Mouse (Mus musculus) liver, embryonic 12.5 days (tissue): Measurements from ENCODE around the gene Mamdc2. TPM values are rescaled to one million over a fixed set of nuclear protein-coding genes. Genes with fewer than 3 reads are reported as not detected.

Experiments used
- ATAC-seq: fragments of 200-750 bp; cut with Nextera tagmentation; 2 replicates; pipeline ENCODE4 v1.8.0; 2017; ENCODE audit warnings: moderate number of reproducible peaks, mild to moderate bottlenecking, moderate library complexity
- H3K27ac ChIP-seq: fragments of 300-500 bp; sonication (generic); 2 replicates; pipeline ENCODE4 v1.5.1; 2016; ENCODE audit warnings: mild to moderate bottlenecking
- H3K27me3 ChIP-seq: fragments of 300-500 bp; sonication (generic); replicated peaks from 2 replicates; pipeline ENCODE4 v1.6.1; 2016; ENCODE audit warnings: mild to moderate bottlenecking, moderate library complexity
- H3K36me3 ChIP-seq: fragments of 300-500 bp; sonication (generic); 2 replicates; pipeline ENCODE4 v1.6.1; 2016; ENCODE audit warnings: mild to moderate bottlenecking, moderate library complexity
- H3K4me1 ChIP-seq: fragments of 300-500 bp; sonication (generic); 2 replicates; pipeline ENCODE4 v1.6.1; 2016
- H3K4me2 ChIP-seq: fragments of 300-500 bp; sonication (generic); 2 replicates; pipeline ENCODE4 v1.6.1; 2016; ENCODE audit warnings: mild to moderate bottlenecking, moderate library complexity
- H3K4me3 ChIP-seq: fragments of 300-500 bp; sonication (generic); 2 replicates; pipeline ENCODE4 v1.5.1; 2016; ENCODE audit warnings: mild to moderate bottlenecking, moderate library complexity
- H3K9ac ChIP-seq: fragments of 300-500 bp; sonication (generic); 2 replicates; pipeline ENCODE4 v1.6.1; 2016; ENCODE audit warnings: mild to moderate bottlenecking, moderate library complexity
- H3K9me3 ChIP-seq: fragments of 300-500 bp; sonication (generic); replicated peaks from 2 replicates; pipeline ENCODE4 v1.6.1; 2016; ENCODE audit warnings: mild to moderate bottlenecking, moderate library complexity
- WGBS: fragments of 180-500 bp; shearing (Covaris S2); methylation state at CpG from one replicate; pipeline ENCODE4 v1.1.7; 2016; ENCODE audit not compliant: insufficient replicate concordance; 5-methylcytosine and 5-hydroxymethylcytosine counted together
- polyA plus RNA-seq: library from polyadenylated mRNA; unstranded; fragments of >200 nt; fragmentation: Nextera tagmentation; extraction: Ambion mirVana; gene quantifications from 2 replicates; pipeline ENCODE4 v1.2.1, GENCODE M21; 2016

The Mamdc2 gene
- polyA plus RNA-seq, 1 experiment from 2014 or later = 0.33 TPM

- Histone ChIP-seq H3K27ac (no peak overlapping the region), H3K4me2 (no peak overlapping the region), H3K4me3 (no peak overlapping the region), H3K9ac (no peak overlapping the region), H3K27me3 (no peaks in the 10 kb centered on the region), H3K4me1 (no peaks in the 10 kb centered on the region), H3K36me3 (no peaks in the 10 kb centered on the region), H3K9me3 (no peaks in the 10 kb centered on the region)
- ATAC-seq = no peak
- 36% methylated on average over 1 of the region's 1 CpGs for WGBS
Measured at GRCm38 (mm10) chr19:23298917-23299316, 149.3 kb downstream of the Mamdc2 start.

GRCm38 (mm10) chr19:23297191-23297590 is 151.1 kb downstream of the Mamdc2 start:
- Histone ChIP-seq H3K4me1 (no peaks in the 10 kb centered on the region), H3K9ac (no peak overlapping the region), H3K27me3 (no peaks in the 10 kb centered on the region), H3K36me3 (no peaks in the 10 kb centered on the region), H3K27ac (no peak overlapping the region), H3K9me3 (no peaks in the 10 kb centered on the region), H3K4me2 (no peak overlapping the region), H3K4me3 (no peak overlapping the region)
- ATAC-seq = no peak

- 52% methylated on average over 1 of the region's 1 CpGs for WGBS
- Histone ChIP-seq H3K27me3 (no peaks in the 10 kb centered on the region), H3K27ac (no peak overlapping the region), H3K36me3 (no peaks in the 10 kb centered on the region), H3K4me2 (no peak overlapping the region), H3K9me3 (no peaks in the 10 kb centered on the region), H3K4me3 (no peak overlapping the region), H3K4me1 (no peaks in the 10 kb centered on the region), H3K9ac (no peak overlapping the region)
- ATAC-seq = no peak
Measured at GRCm38 (mm10) chr19:23289251-23289650, 159.0 kb downstream of the Mamdc2 start.

- no peak for ATAC-seq
- no peaks in the 10 kb centered on the region for H3K36me3 ChIP-seq
Measured at GRCm38 (mm10) chr19:23281911-23282660, 166.2 kb downstream of the Mamdc2 start.

GRCm38 (mm10) chr19:23274054-23274724 is 174.1 kb downstream of the Mamdc2 start:
- H3K4me2 ChIP-seq = peak overlapping the region; percentile 79
- ATAC-seq = no peak; the same call in 1 of the 2 replicates
- H3K36me3 ChIP-seq = peaks cover 3% of the 10 kb centered on the region; the same call in 1 of the 2 replicates
- peak overlapping the region; percentile 91 for H3K4me3 ChIP-seq
- H3K9ac ChIP-seq = peak overlapping the region; percentile 91
- H3K27me3 ChIP-seq = no peaks in the 10 kb centered on the region
- 0 out of 2 replicates have a peak overlapping the region, but pooled peaks have one; percentile 81 for H3K27ac ChIP-seq
- H3K9me3 ChIP-seq = no peaks in the 10 kb centered on the region
- 60% methylated on average over 3 of the region's 4 CpGs for WGBS
- peaks cover 21% of the 10 kb centered on the region for H3K4me1 ChIP-seq

More at GRCm38 (mm10) chr19:23281911-23282660, 166.2 kb downstream of the Mamdc2 start:
- no peaks in the 10 kb centered on the region for H3K9me3 ChIP-seq
- H3K27me3 ChIP-seq = no peaks in the 10 kb centered on the region
- H3K4me2 ChIP-seq = no peak overlapping the region
- H3K4me3 ChIP-seq = no peak overlapping the region
- WGBS = 64% methylated on average over 8 of the region's 8 CpGs
- no peak overlapping the region for H3K9ac ChIP-seq
- no peak overlapping the region for H3K27ac ChIP-seq
- H3K4me1 ChIP-seq = no peaks in the 10 kb centered on the region

GRCm38 (mm10) chr19:23273355-23274053 is 174.7 kb downstream of the Mamdc2 start, which contains the start of gene Smc5:
Gene Smc5, minus strand, starts transcription at chr19:23273897.
- Histone ChIP-seq H3K9me3 (no peaks in the 10 kb centered on the region), H3K4me1 (peaks cover 21% of the 10 kb centered on the region), H3K4me3 (peak within 1 kb of the TSS; percentile 91), H3K27ac (peak within 1 kb of the TSS; percentile 81), H3K27me3 (no peaks in the 10 kb centered on the region), H3K36me3 (peaks cover 9% of the 10 kb centered on the region), H3K9ac (peak within 1 kb of the TSS; percentile 91), H3K4me2 (peak within 1 kb of the TSS; percentile 79)
- peak; percentile 97 for ATAC-seq
- WGBS = under 1% methylated on average over 69 of the region's 69 CpGs

GRCm38 (mm10) chr19:23256771-23257170 is 191.5 kb downstream of the Mamdc2 start:
- H3K27ac ChIP-seq = no peak overlapping the region
- H3K4me3 ChIP-seq = no peak overlapping the region
- no peaks in the 10 kb centered on the region for H3K9me3 ChIP-seq
- H3K9ac ChIP-seq = no peak overlapping the region
- no peaks in the 10 kb centered on the region for H3K27me3 ChIP-seq
- H3K4me1 ChIP-seq = no peaks in the 10 kb centered on the region
- ATAC-seq = no peak
- WGBS = 88% methylated on average over 9 of the region's 9 CpGs
- no peak overlapping the region for H3K4me2 ChIP-seq
- H3K36me3 ChIP-seq = peaks cover 73% of the 10 kb centered on the region

Other genes with a start within 250 kb of the Mamdc2 start
- 21.9 and 23.5 TPM in 2 replicates for gene Smc5, start 174.5 kb downstream of the Mamdc2 start, polyA plus RNA-seq
- not detected in 2 replicates for gene 1700028P14Rik, start 204.4 kb upstream of the Mamdc2 start, polyA plus RNA-seq
- gene Ptar1, start 239.0 kb upstream of the Mamdc2 start, polyA plus RNA-seq = 4.4 and 5.7 TPM in 2 replicates